Mouse (Mus musculus) CD8-positive naive resting alpha-beta T cell, adult 2 months (primary cell): ENCODE measurements around the gene Cab39l.
"Not testable (repeated sequence)": the region's sequence is repeated elsewhere in the genome, so short reads cannot be mapped to it uniquely, and the experiment has no call there.

Experiments
- DNase-seq, 2 experiments: peaks; one replicate each; pipeline ENCODE4 v3.0.0; 2022; ENCODE audit warnings: low read depth in 2 of 2, low spot score in 2 of 2

The Cab39l gene

GRCm38 (mm10) chr14:59440558-59441471 lies at the start of gene Cab39l, which contains the start of gene Setdb2:
Gene Cab39l, plus strand, starts transcription at chr14:59440972.
Gene Setdb2, minus strand, starts transcription at chr14:59440884.
- DNase-seq = peak; percentile 92 to 95

- DNase-seq = no peak
Measured at GRCm38 (mm10) chr14:59395281-59395680, 45.5 kb upstream of the Cab39l start, which contains the start of gene Phf11c. Gene Phf11c, minus strand, starts transcription at chr14:59395381.

- peak; percentile 28 to 33 for DNase-seq
Measured at GRCm38 (mm10) chr14:59396999-59397398, 43.8 kb upstream of the Cab39l start.

GRCm38 (mm10) chr14:59414979-59415378 lies 25.8 kb upstream of the Cab39l start:
- not testable (repeated sequence) for DNase-seq

- DNase-seq = no peak
Measured at GRCm38 (mm10) chr14:59418171-59418570, 22.6 kb upstream of the Cab39l start.

- DNase-seq = no peak
Measured at GRCm38 (mm10) chr14:59422912-59423663, 17.7 kb upstream of the Cab39l start.

GRCm38 (mm10) chr14:59430556-59430955 lies 10.2 kb upstream of the Cab39l start:
- no peak for DNase-seq

GRCm38 (mm10) chr14:59433902-59434301 lies 6.9 kb upstream of the Cab39l start:
- no peak for DNase-seq

GRCm38 (mm10) chr14:59435206-59435605 lies 5.6 kb upstream of the Cab39l start:
- no peak for DNase-seq

GRCm38 (mm10) chr14:59437398-59437797 lies 3.4 kb upstream of the Cab39l start:
- no peak for DNase-seq

- DNase-seq = no peak
Measured at GRCm38 (mm10) chr14:59438505-59438904, 2.3 kb upstream of the Cab39l start.

- DNase-seq = no peak
Measured at GRCm38 (mm10) chr14:59440039-59440438, 733 bp upstream of the Cab39l start.

GRCm38 (mm10) chr14:59441472-59441805 lies 667 bp downstream of the Cab39l start:
- no peak for DNase-seq

- DNase-seq = no peak
Measured at GRCm38 (mm10) chr14:59445421-59445820, 4.6 kb downstream of the Cab39l start.

GRCm38 (mm10) chr14:59447981-59448380 lies 7.2 kb downstream of the Cab39l start:
- DNase-seq = no peak

- DNase-seq = no peak
Measured at GRCm38 (mm10) chr14:59466503-59466902, 25.7 kb downstream of the Cab39l start.

- no peak for DNase-seq
Measured at GRCm38 (mm10) chr14:59467798-59468197, 27.0 kb downstream of the Cab39l start.

- no peak for DNase-seq
Measured at GRCm38 (mm10) chr14:59470781-59471180, 30.0 kb downstream of the Cab39l start.

- DNase-seq = no peak
Measured at GRCm38 (mm10) chr14:59478699-59479098, 37.9 kb downstream of the Cab39l start.

GRCm38 (mm10) chr14:59485247-59485810 lies 44.6 kb downstream of the Cab39l start:
- no peak for DNase-seq

- no peak for DNase-seq
Measured at GRCm38 (mm10) chr14:59492376-59492775, 51.6 kb downstream of the Cab39l start.

- no peak for DNase-seq
Measured at GRCm38 (mm10) chr14:59497928-59498327, 57.2 kb downstream of the Cab39l start.
